ENCODE assay signal across 16 mouse cellular contexts in genomic region chr2:128433553-128434081, GRCm38 (mm10).
"Had no signal": no experiment of that assay in that cellular context is flagged by ENCODE, and none has a peak within 500 bp of the region (broad histone marks: within the 10 kb centered on the region; RNA-seq: fewer than 3 reads in every experiment).

No protein-coding gene starts in this region.

- H3K27me3 ChIP-seq: lung, embryonic 15.5 days; midbrain, embryonic 13.5 days; midbrain, embryonic 15.5 days; neural tube, embryonic 12.5 days had no signal

- H3K4me2 ChIP-seq: lung, embryonic 15.5 days; midbrain, embryonic 13.5 days; midbrain, embryonic 15.5 days; neural tube, embryonic 12.5 days had no signal

- H3K27ac ChIP-seq: liver, embryonic 14.5 days; lung, embryonic 15.5 days; macrophage; midbrain, embryonic 13.5 days; midbrain, embryonic 15.5 days; neural tube, embryonic 12.5 days had no signal

- H3K4me1 ChIP-seq: midbrain, embryonic 15.5 days; neural tube, embryonic 12.5 days had no signal

- ATAC-seq: lung, postnatal 0 days; midbrain, embryonic 13.5 days; midbrain, embryonic 15.5 days had no signal

- H3K9me3 ChIP-seq: lung, embryonic 15.5 days; midbrain, embryonic 13.5 days; midbrain, embryonic 15.5 days; neural tube, embryonic 12.5 days had no signal

- H3K36me3 ChIP-seq: lung, embryonic 15.5 days; midbrain, embryonic 13.5 days; midbrain, embryonic 15.5 days; neural tube, embryonic 12.5 days had no signal

- H3K4me3 ChIP-seq: lung, embryonic 15.5 days; midbrain, embryonic 13.5 days; midbrain, embryonic 15.5 days; neural tube, embryonic 12.5 days had no signal

- DNase-seq: lung, adult 2 months; lung, postnatal 14 days; lung, postnatal 36 days; right cerebral cortex, postnatal 14 days; right cerebral cortex, postnatal 4 days; spleen, adult 18-20 months; thymus, adult 18-20 months; thymus, postnatal 14 days; thymus, postnatal 36 days had no signal

- H3K9ac ChIP-seq: liver, embryonic 14.5 days; lung, embryonic 15.5 days; midbrain, embryonic 13.5 days; midbrain, embryonic 15.5 days; neural tube, embryonic 12.5 days had no signal
